Mouse (Mus musculus): ENCODE results near the gene Gon7. TPM values are rescaled to one million over a fixed set of nuclear protein-coding genes. Genes with fewer than 3 reads are reported as not detected.

Gene Gon7
- polyA plus RNA-seq, 1 experiment from 2014 or later, result 38.3 TPM

GRCm38 (mm10) chr12:102723861-102724260 lies 33.7 kb downstream of the Gon7 start:
- Histone ChIP-seq H3K36me3 (replicated peaks; ENCODE audit: control insufficient read depth, insufficient read depth, low read depth, low read length) (no peaks in the 10 kb centered on the region), H3K27me3 (ENCODE audit: control insufficient read depth, insufficient read depth, low read length) (no peaks in the 10 kb centered on the region), H3K27ac (replicated peaks; ENCODE audit: low read depth, low read length) (no peak overlapping the region), H3K9me3 (replicated peaks; ENCODE audit: control insufficient read depth, low read length) (no peaks in the 10 kb centered on the region), H3K4me3 (ENCODE audit: low read depth, low read length) (no peak overlapping the region), H3K9ac (replicated peaks; ENCODE audit: low read length) (no peak overlapping the region), H3K4me2 (ENCODE audit: low read depth, low read length) (no peak overlapping the region), H3K4me1 (ENCODE audit: control insufficient read depth, insufficient read depth, low read length) (no peaks in the 10 kb centered on the region)
- DNase-seq (ENCODE audit: low spot score), result no peak
- 68% methylated on average over 6 of the region's 6 CpGs for WGBS
- no peak for ATAC-seq (replicated peaks; ENCODE audit: insufficient number of reproducible peaks, low FRiP score, low TSS enrichment, low read depth)

- WGBS, result 71% methylated on average over 8 of the region's 8 CpGs
- no peak overlapping the region for H3K4me3 ChIP-seq (ENCODE audit: low read depth, low read length)
- no peak overlapping the region for H3K9ac ChIP-seq (replicated peaks; ENCODE audit: low read length)
- no peak for DNase-seq (ENCODE audit: low spot score)
- no peak overlapping the region for H3K4me2 ChIP-seq (ENCODE audit: low read depth, low read length)
- H3K9me3 ChIP-seq (replicated peaks; ENCODE audit: control insufficient read depth, low read length), result no peaks in the 10 kb centered on the region
- no peak overlapping the region for H3K27ac ChIP-seq (replicated peaks; ENCODE audit: low read depth, low read length)
- H3K36me3 ChIP-seq (replicated peaks; ENCODE audit: control insufficient read depth, insufficient read depth, low read depth, low read length), result no peaks in the 10 kb centered on the region
- no peaks in the 10 kb centered on the region for H3K27me3 ChIP-seq (ENCODE audit: control insufficient read depth, insufficient read depth, low read length)
- no peaks in the 10 kb centered on the region for H3K4me1 ChIP-seq (ENCODE audit: control insufficient read depth, insufficient read depth, low read length)
- no peak for ATAC-seq (replicated peaks; ENCODE audit: insufficient number of reproducible peaks, low FRiP score, low TSS enrichment, low read depth)
Measured at GRCm38 (mm10) chr12:102722966-102723365, 34.6 kb downstream of the Gon7 start.

GRCm38 (mm10) chr12:102722451-102722850 lies 35.2 kb downstream of the Gon7 start:
- no peaks in the 10 kb centered on the region for H3K4me1 ChIP-seq (ENCODE audit: control insufficient read depth, insufficient read depth, low read length)
- no peak; the same call in 1 of the 2 replicates for ATAC-seq (replicated peaks; ENCODE audit: insufficient number of reproducible peaks, low FRiP score, low TSS enrichment, low read depth)

GRCm38 (mm10) chr12:102719552-102720315 lies 37.9 kb downstream of the Gon7 start:
- Histone ChIP-seq H3K9me3 (replicated peaks; ENCODE audit: control insufficient read depth, low read length) (no peaks in the 10 kb centered on the region), H3K36me3 (replicated peaks; ENCODE audit: control insufficient read depth, insufficient read depth, low read depth, low read length) (no peaks in the 10 kb centered on the region), H3K4me2 (ENCODE audit: low read depth, low read length) (no peak overlapping the region), H3K9ac (replicated peaks; ENCODE audit: low read length) (no peak overlapping the region), H3K27ac (replicated peaks; ENCODE audit: low read depth, low read length) (no peak overlapping the region), H3K27me3 (ENCODE audit: control insufficient read depth, insufficient read depth, low read length) (no peaks in the 10 kb centered on the region), H3K4me3 (ENCODE audit: low read depth, low read length) (no peak overlapping the region), H3K4me1 (ENCODE audit: control insufficient read depth, insufficient read depth, low read length) (no peaks in the 10 kb centered on the region)
- ATAC-seq (replicated peaks; ENCODE audit: insufficient number of reproducible peaks, low FRiP score, low TSS enrichment, low read depth) (0 out of 2 replicates have a peak, but pooled peaks have one; percentile 67), DNase-seq (ENCODE audit: low spot score) (peak; percentile 82)
- 29% methylated on average over 13 of the region's 13 CpGs for WGBS

More at GRCm38 (mm10) chr12:102722451-102722850, 35.2 kb downstream of the Gon7 start:
- DNase-seq (ENCODE audit: low spot score), result no peak
- H3K4me3 ChIP-seq (ENCODE audit: low read depth, low read length), result no peak overlapping the region
- no peaks in the 10 kb centered on the region for H3K9me3 ChIP-seq (replicated peaks; ENCODE audit: control insufficient read depth, low read length)
- H3K27me3 ChIP-seq (ENCODE audit: control insufficient read depth, insufficient read depth, low read length), result no peaks in the 10 kb centered on the region
- H3K36me3 ChIP-seq (replicated peaks; ENCODE audit: control insufficient read depth, insufficient read depth, low read depth, low read length), result no peaks in the 10 kb centered on the region
- no peak overlapping the region for H3K9ac ChIP-seq (replicated peaks; ENCODE audit: low read length)
- H3K27ac ChIP-seq (replicated peaks; ENCODE audit: low read depth, low read length), result no peak overlapping the region
- no peak overlapping the region for H3K4me2 ChIP-seq (ENCODE audit: low read depth, low read length)
- WGBS, result 47% methylated on average over 11 of the region's 11 CpGs

- H3K36me3 ChIP-seq (replicated peaks; ENCODE audit: control insufficient read depth, insufficient read depth, low read depth, low read length), result no peaks in the 10 kb centered on the region
- no peak overlapping the region for H3K4me2 ChIP-seq (ENCODE audit: low read depth, low read length)
- H3K9ac ChIP-seq (replicated peaks; ENCODE audit: low read length), result no peak overlapping the region
- H3K4me1 ChIP-seq (ENCODE audit: control insufficient read depth, insufficient read depth, low read length), result no peaks in the 10 kb centered on the region
- WGBS, result 81% methylated on average over 10 of the region's 10 CpGs
- H3K27me3 ChIP-seq (ENCODE audit: control insufficient read depth, insufficient read depth, low read length), result no peaks in the 10 kb centered on the region
- H3K4me3 ChIP-seq (ENCODE audit: low read depth, low read length), result no peak overlapping the region
- H3K27ac ChIP-seq (replicated peaks; ENCODE audit: low read depth, low read length), result no peak overlapping the region
- no peak for ATAC-seq (replicated peaks; ENCODE audit: insufficient number of reproducible peaks, low FRiP score, low TSS enrichment, low read depth)
- H3K9me3 ChIP-seq (replicated peaks; ENCODE audit: control insufficient read depth, low read length), result no peaks in the 10 kb centered on the region
- DNase-seq (ENCODE audit: low spot score), result no peak
Measured at GRCm38 (mm10) chr12:102714654-102715395, 42.8 kb downstream of the Gon7 start.

- ATAC-seq (replicated peaks; ENCODE audit: insufficient number of reproducible peaks, low FRiP score, low TSS enrichment, low read depth), result no peak
- no peaks in the 10 kb centered on the region for H3K4me1 ChIP-seq (ENCODE audit: control insufficient read depth, insufficient read depth, low read length)
- H3K9me3 ChIP-seq (replicated peaks; ENCODE audit: control insufficient read depth, low read length), result no peaks in the 10 kb centered on the region
- WGBS, result 78% methylated on average over 2 of the region's 2 CpGs
- H3K27me3 ChIP-seq (ENCODE audit: control insufficient read depth, insufficient read depth, low read length), result no peaks in the 10 kb centered on the region
- H3K4me2 ChIP-seq (ENCODE audit: low read depth, low read length), result no peak overlapping the region
- DNase-seq (ENCODE audit: low spot score), result no peak
- no peak overlapping the region for H3K9ac ChIP-seq (replicated peaks; ENCODE audit: low read length)
- H3K36me3 ChIP-seq (replicated peaks; ENCODE audit: control insufficient read depth, insufficient read depth, low read depth, low read length), result no peaks in the 10 kb centered on the region
- H3K27ac ChIP-seq (replicated peaks; ENCODE audit: low read depth, low read length), result no peak overlapping the region
- H3K4me3 ChIP-seq (ENCODE audit: low read depth, low read length), result no peak overlapping the region
Measured at GRCm38 (mm10) chr12:102714116-102714515, 43.5 kb downstream of the Gon7 start.

- no peaks in the 10 kb centered on the region for H3K36me3 ChIP-seq (replicated peaks; ENCODE audit: control insufficient read depth, insufficient read depth, low read depth, low read length)
- no peaks in the 10 kb centered on the region for H3K4me1 ChIP-seq (ENCODE audit: control insufficient read depth, insufficient read depth, low read length)
- DNase-seq (ENCODE audit: low spot score), result no peak
- no peak for ATAC-seq (replicated peaks; ENCODE audit: insufficient number of reproducible peaks, low FRiP score, low TSS enrichment, low read depth)
- H3K9me3 ChIP-seq (replicated peaks; ENCODE audit: control insufficient read depth, low read length), result no peaks in the 10 kb centered on the region
- H3K4me2 ChIP-seq (ENCODE audit: low read depth, low read length), result no peak overlapping the region
- 67% methylated on average over 20 of the region's 20 CpGs for WGBS
- H3K4me3 ChIP-seq (ENCODE audit: low read depth, low read length), result no peak overlapping the region
- H3K27ac ChIP-seq (replicated peaks; ENCODE audit: low read depth, low read length), result no peak overlapping the region
- H3K27me3 ChIP-seq (ENCODE audit: control insufficient read depth, insufficient read depth, low read length), result no peaks in the 10 kb centered on the region
- H3K9ac ChIP-seq (replicated peaks; ENCODE audit: low read length), result no peak overlapping the region; the same call in 1 of the 2 replicates
Measured at GRCm38 (mm10) chr12:102713153-102713865, 44.3 kb downstream of the Gon7 start.

Measured in embryonic facial prominence, embryonic 11.5 days (tissue).